Mouse (Mus musculus): Measurements from ENCODE around the gene Kctd20. TPM values are rescaled to one million over a fixed set of nuclear protein-coding genes. Genes with fewer than 3 reads are reported as not detected.

Gene Kctd20
- 37.3 TPM for polyA plus RNA-seq (2014; fragmentation: Illumina TruSeq; extraction: RNeasy Lipid Tissue Mini Kit (QIAGEN cat#74804); ENCODE audit: low read depth, low replicate concordance)

GRCm38 (mm10) chr17:28951831-28952799, at the start of gene Kctd20:
TSS of gene Kctd20 (plus strand) at chr17:28951950.

GRCm38 (mm10) chr17:28915060-28915628, 36.6 kb upstream of the Kctd20 start, which contains the start of gene 4930539E08Rik:
TSS of gene 4930539E08Rik (minus strand) at chr17:28915324.

GRCm38 (mm10) chr17:28943740-28944139, 8.0 kb upstream of the Kctd20 start, which contains the start of gene Pxt1:
TSS of gene Pxt1 (minus strand) at chr17:28943840.

GRCm38 (mm10) chr17:29007641-29008325, 56.0 kb downstream of the Kctd20 start, which contains the start of gene Stk38:
TSS of gene Stk38 (minus strand) at chr17:29007995.

Other genes starting within 250 kb of the Kctd20 start
- gene AC170998.1, start 225.9 kb upstream of the Kctd20 start, polyA plus RNA-seq (2014; fragmentation: Illumina TruSeq; extraction: RNeasy Lipid Tissue Mini Kit (QIAGEN cat#74804); ENCODE audit: low read depth, low replicate concordance), result 0.56 TPM
- 0.28 TPM for gene Mapk13, start 182.7 kb upstream of the Kctd20 start, polyA plus RNA-seq (2014; fragmentation: Illumina TruSeq; extraction: RNeasy Lipid Tissue Mini Kit (QIAGEN cat#74804); ENCODE audit: low read depth, low replicate concordance)
- gene Brpf3, start 150.9 kb upstream of the Kctd20 start, polyA plus RNA-seq (2014; fragmentation: Illumina TruSeq; extraction: RNeasy Lipid Tissue Mini Kit (QIAGEN cat#74804); ENCODE audit: low read depth, low replicate concordance), result 37.9 TPM
- gene Pnpla1, start 93.5 kb upstream of the Kctd20 start, polyA plus RNA-seq (2014; fragmentation: Illumina TruSeq; extraction: RNeasy Lipid Tissue Mini Kit (QIAGEN cat#74804); ENCODE audit: low read depth, low replicate concordance), result 0.15 TPM
- gene 4930539E08Rik, start 36.6 kb upstream of the Kctd20 start, polyA plus RNA-seq (2014; fragmentation: Illumina TruSeq; extraction: RNeasy Lipid Tissue Mini Kit (QIAGEN cat#74804); ENCODE audit: low read depth, low replicate concordance), result 3.5 TPM
- gene Pxt1, start 8.1 kb upstream of the Kctd20 start, polyA plus RNA-seq (2014; fragmentation: Illumina TruSeq; extraction: RNeasy Lipid Tissue Mini Kit (QIAGEN cat#74804); ENCODE audit: low read depth, low replicate concordance), result 42.1 TPM
- 46.0 TPM for gene Stk38, start 56.0 kb downstream of the Kctd20 start, polyA plus RNA-seq (2014; fragmentation: Illumina TruSeq; extraction: RNeasy Lipid Tissue Mini Kit (QIAGEN cat#74804); ENCODE audit: low read depth, low replicate concordance)
- 177 TPM for gene Srsf3, start 80.7 kb downstream of the Kctd20 start, polyA plus RNA-seq (2014; fragmentation: Illumina TruSeq; extraction: RNeasy Lipid Tissue Mini Kit (QIAGEN cat#74804); ENCODE audit: low read depth, low replicate concordance)
- gene Cdkn1a, start 139.0 kb downstream of the Kctd20 start, polyA plus RNA-seq (2014; fragmentation: Illumina TruSeq; extraction: RNeasy Lipid Tissue Mini Kit (QIAGEN cat#74804); ENCODE audit: low read depth, low replicate concordance), result 3.9 TPM
- not detected for gene Rab44, start 162.2 kb downstream of the Kctd20 start, polyA plus RNA-seq (2014; fragmentation: Illumina TruSeq; extraction: RNeasy Lipid Tissue Mini Kit (QIAGEN cat#74804); ENCODE audit: low read depth, low replicate concordance)

All from testis, adult 10 weeks (tissue).